Mouse (Mus musculus) right cerebral cortex, adult 18-20 months (tissue): ENCODE measurements around the gene Sorcs2.
A peak's percentile ranks its signal among the peaks of the same experiment; 100 is the strongest.

ENCODE experiments used
- DNase-seq: peaks from one replicate; pipeline ENCODE4 v3.0.0; 2022; ENCODE audit warnings: mixed read lengths

Sorcs2 gene

GRCm38 (mm10) chr5:36115519-36115918 lies 282.4 kb downstream of the Sorcs2 start:
- DNase-seq: no peak

- DNase-seq: no peak
Observed at GRCm38 (mm10) chr5:36113696-36114095, 284.2 kb downstream of the Sorcs2 start.

DNA sequence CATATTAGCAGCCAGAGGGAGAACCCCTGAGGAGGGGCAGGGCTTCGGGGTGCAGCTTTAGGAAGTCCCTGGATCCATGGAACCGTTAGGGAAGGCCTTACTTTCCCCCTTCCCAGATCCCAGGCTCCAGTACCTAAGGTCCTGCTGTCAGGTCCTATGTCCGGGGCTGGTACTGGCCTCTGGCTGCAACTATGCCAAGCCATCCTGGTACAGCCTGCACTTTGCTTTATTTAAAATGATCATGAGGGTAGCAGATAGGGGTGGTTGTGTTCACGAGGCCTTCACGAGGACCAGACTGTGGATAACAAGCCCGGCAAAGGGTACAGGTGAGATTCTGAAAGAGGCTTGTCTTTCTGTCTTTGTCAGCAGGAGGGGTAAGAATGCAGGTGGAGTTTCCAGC lies 285.2 kb downstream of the Sorcs2 start:
- DNase-seq: no peak

GRCm38 (mm10) chr5:36111516-36111915 lies 286.4 kb downstream of the Sorcs2 start:
- no peak for DNase-seq

DNA sequence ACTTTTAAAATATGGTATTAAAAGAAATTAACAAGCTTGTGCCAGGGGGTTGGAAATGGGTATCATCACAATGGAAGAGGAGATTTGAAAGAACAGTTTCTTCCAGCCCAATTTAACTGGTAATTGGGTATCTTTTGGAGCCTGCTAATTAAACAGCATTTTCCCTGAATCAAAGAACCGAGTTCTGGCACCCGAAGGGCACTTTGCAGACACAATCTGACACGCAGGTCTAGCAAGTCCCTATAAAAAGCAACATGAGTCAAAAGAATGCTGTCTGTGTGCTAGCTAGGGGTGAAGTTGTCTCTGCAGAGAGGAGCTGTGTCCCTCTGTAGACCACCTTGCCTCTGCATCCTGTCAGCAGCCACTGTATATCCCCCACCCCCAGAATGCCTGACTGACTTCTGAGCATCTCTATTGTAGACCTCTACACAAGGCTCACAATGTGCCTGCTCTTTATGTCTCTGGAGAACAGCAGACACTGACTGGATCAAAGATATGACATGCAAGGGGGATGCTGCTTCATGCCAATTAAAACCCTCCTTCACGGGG lies 289.5 kb downstream of the Sorcs2 start:
- DNase-seq: peak; percentile 34

- no peak for DNase-seq
Observed at GRCm38 (mm10) chr5:36103483-36103882, 294.5 kb downstream of the Sorcs2 start.

GRCm38 (mm10) chr5:36101129-36101528 lies 296.8 kb downstream of the Sorcs2 start:
- no peak for DNase-seq

DNA sequence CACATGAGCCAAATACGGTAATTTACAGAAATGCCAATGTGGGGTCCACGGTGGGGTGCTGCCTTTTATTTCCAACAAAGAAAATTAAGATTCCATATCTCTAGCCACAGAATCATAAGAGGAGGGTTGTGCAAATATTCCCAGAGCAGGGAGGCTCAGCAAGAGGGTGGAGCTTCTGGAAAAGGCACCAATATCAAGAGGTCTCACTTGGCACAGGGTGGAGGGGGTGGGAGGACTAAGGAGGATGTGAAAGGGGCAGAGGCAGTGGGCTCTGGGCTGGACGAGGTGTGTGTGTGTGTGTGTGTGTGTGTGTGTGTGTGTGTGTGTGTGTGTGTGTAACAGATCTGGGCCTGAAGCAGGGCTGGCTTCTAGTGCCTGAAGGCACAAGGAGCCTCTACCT lies 297.5 kb downstream of the Sorcs2 start:
- no peak for DNase-seq

DNA sequence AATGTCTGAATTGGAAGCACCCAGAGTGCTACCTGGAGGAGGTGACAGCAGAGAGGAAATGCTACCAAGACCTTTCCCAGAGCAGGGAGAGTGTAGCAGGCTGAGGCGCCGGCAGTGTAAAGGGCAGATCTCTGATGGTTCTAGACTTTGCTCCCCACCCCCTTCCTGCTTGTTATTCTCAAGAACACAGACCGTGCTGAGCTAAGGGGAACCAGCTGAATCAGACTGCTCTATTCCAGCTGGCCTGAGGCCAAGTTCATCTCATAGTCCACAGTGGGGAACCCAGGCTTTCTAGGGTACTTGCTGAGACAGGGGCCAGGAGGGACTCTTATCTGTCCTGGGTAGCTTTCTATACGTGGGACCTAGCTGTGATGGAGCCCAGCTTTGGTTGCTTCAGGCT lies 298.3 kb downstream of the Sorcs2 start:
- DNase-seq: no peak

DNA sequence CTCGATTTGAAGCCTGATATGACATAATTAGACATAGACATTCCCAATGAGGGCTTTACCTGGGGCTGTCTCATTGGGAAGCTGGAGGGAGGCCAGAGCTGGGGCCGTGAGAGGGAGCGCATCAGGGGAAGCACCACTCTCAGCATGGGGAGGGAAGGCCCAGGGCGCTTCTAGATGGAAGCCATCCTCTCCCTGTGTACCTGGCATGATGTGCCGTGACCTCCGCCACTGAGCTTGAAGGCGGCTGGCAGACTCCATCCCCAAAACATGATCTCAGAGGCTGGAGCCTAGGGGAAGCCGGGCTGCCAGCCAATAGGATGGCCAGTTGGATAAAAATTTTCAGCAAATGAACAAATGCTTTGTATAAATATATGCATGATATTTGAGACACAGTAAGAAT lies 301.9 kb downstream of the Sorcs2 start:
- no peak for DNase-seq

DNA sequence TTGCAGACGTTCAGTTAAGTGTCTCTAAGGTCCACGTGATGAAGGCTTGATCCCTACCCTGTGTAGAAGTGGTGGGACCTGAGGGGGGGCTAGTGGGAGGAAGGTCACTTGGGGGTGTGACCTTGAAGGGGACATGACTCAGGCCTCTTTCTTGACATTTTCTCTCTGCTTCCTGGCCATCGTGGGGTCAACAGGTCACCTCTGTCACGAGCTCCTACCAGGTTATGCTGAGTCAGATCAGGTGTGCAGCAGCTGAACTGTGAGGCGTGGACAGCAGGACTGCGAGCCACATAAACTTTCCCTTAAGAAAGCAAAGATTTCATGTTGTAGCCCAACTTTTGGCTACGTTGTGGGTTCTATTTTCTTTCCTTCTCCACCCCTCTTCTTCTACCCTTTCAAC lies 307.9 kb downstream of the Sorcs2 start:
- no peak for DNase-seq

DNA sequence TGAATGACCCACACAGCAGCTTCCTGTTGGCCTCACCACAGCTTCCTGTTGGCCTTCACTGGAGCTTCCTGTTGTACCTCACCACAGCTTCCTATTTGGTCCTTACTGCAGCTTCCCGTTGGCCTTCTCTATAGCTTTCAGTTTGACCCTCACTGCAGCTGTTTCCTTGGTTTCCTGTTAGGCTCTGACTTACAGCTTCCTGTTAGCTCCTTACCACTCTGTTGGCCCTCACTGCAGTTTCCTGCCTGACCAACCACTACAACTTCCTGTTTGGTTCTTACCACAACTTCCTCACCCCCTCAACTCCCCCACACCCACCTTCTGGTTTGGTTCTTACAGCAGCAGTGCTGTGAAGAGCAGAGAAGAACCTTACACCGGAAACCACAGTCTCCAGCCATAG lies 308.7 kb downstream of the Sorcs2 start:
- DNase-seq: no peak

DNA sequence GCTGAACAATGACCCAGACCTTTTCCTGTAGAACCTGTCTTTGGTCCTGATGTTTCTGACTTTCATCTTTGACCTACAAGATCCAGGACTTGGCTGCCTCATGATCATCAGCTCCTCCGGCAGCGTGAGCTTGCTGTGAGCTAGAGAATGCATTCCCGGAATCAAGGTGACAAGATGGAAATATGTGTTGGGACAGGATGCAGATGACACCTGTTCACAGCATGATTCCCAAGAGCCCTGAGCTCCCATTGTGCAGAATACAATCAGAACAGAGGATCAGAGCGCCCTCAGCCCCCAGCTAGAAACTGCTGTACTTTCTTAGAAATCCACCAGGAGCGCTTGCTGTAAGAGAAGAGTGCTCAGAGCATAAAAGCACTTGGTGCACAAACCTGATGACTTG lies 311.0 kb downstream of the Sorcs2 start:
- no peak for DNase-seq

DNA sequence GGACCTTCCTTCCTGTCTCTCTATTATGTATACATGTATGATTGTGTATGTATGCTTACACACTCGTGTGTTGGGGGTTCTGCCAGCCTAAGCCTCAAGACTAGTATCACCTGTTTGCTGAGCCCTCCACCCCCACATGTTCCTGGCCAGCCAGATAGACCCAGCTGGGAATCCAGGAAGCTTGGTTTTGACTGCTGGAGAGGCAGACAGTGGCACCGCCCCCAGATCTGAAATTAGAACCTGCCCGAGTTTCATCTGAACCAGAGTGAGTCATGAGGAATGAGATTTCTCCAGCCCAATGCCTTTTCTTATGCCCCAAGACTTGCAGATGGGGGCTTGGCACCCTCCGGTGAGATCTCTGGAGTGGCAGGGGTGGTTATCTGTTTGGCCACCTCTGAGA lies 312.3 kb downstream of the Sorcs2 start:
- DNase-seq: peak; percentile 87

GRCm38 (mm10) chr5:36083869-36084565 lies 313.9 kb downstream of the Sorcs2 start:
- peak; percentile 41 for DNase-seq

DNA sequence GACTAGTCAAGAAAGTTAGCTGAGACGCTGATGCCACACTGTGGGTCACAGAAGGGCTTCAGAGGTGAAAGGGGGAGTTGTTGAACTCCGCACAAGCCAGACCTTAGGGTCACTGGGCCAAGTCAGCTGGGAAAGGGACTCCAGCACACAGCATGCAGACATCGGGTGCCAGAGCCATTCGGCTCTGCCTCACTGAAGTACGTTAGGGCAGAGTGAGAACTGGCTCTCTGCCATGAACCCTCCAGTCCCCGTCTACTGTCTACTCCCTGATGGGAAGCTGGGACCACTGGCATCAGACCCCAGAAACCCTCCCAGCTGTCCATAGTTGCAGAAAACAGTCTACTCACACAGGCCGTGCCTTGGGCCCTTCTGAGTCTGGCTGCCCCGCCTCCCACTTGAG lies 316.9 kb downstream of the Sorcs2 start:
- DNase-seq: no peak

DNA sequence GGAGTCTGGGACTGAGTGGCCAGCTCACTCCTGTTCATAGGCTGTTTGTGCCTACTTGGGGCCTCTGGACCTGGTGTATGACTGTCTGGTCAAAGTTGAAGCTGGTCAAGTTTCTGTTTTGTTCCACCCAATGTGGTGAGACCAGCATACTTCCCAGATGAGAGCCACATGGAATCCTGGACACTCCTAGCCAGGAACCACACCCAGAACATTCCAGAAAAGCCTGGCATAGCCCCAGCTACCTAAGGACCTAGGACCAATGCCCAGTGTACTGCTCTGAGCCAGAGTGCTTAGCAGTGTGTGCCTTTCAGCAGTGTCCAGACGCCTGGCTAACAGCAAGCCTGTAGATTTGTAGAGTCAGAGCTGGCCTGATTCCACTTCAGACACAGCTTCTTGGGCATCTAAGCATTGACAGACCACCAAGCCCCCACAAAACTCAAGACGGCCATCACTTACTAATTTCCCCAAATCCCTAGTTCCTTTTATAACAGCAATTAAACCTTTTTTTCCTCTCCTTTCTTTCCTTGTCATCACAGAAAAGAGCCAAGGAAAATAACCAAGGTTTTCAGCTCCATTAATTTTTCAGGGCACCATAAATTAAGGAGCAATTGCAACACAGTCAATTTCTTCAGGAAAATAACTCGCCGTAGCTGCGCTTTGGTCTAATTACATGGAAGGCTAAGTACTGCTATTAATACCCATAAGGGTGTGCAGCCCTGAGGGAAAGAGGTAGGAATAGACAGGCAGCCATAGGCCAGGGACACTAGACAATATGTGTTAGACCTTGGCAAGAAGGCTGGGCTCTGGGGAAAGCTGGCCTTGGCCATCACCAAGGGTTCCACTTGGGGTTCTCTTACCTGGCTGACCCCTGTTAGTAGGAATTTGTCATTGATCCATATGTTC lies 322.5 kb downstream of the Sorcs2 start:
- no peak for DNase-seq

- peak; percentile 54 for DNase-seq
Observed at GRCm38 (mm10) chr5:36069503-36070360, 328.2 kb downstream of the Sorcs2 start.

DNA sequence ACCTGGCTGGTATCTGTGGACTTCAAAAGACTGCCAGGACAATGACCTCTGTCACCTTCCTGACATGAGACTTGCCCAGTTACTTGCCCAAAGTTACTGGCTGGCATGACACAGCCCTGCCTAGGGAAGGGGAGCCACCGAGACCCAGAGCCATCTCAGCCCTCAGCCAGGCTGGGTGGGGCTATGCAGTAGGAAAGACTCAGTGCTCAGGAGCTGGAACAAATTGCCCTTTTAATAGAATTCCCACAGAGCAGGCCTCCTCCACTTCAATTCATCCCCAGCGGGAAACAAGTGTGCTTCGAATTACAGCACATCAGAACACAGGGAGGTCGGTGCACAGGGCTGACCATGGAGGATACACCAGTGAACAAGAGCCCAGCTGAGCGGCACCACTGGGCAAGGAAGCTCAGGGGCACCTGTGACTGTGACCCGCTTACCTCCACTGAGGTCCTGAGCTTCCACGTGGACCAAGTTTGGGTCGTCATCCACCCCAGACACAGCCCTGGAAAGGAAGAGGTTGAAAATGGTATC lies 330.2 kb downstream of the Sorcs2 start:
- DNase-seq: no peak

GRCm38 (mm10) chr5:36057804-36058322 lies 340.1 kb downstream of the Sorcs2 start:
- DNase-seq: peak; percentile 24

DNA sequence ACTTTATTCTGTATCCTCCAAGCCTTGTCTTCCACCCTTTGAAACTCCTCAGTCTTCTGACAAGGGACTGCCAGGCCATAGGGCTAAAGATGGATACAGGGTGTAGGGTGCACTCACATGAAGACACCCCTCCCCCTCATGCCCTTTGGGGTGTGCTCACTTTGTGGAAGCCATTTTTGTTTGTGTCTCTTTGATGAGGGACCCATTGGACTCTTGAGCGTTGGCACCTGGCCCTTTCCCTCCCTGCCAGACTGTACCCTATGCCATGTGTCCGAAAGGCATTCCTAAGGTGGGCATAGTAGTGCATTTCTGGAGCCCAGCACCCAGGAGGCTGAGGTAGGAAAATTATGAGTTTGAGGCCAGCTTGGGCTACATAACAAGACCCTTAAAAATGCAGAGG lies 341.0 kb downstream of the Sorcs2 start:
- no peak for DNase-seq

- no peak for DNase-seq
Observed at GRCm38 (mm10) chr5:36055876-36056275, 342.1 kb downstream of the Sorcs2 start.
